Mouse (Mus musculus) spleen, postnatal 4 days (tissue): ENCODE results near the gene Gm14295.
"Not testable (repeated sequence)": the region's sequence is repeated elsewhere in the genome, so short reads cannot be mapped to it uniquely, and the experiment has no call there.

Experiments used
- DNase-seq, 2 experiments: peaks; one replicate each; pipeline ENCODE4 v3.0.0; 2022; ENCODE audit warnings: low spot score in 2 of 2

The Gm14295 gene

GRCm38 (mm10) chr2:176798312-176798711 is at the start of gene Gm14295:
TSS of gene Gm14295 (plus strand) at chr2:176798612.
- DNase-seq = not testable (repeated sequence)

- not testable (repeated sequence) for DNase-seq
Observed at GRCm38 (mm10) chr2:176798785-176799184, 373 bp downstream of the Gm14295 start.

GRCm38 (mm10) chr2:176830840-176831239 is 32.4 kb downstream of the Gm14295 start, which contains the start of gene Gm14408:
TSS of gene Gm14408 (plus strand) at chr2:176831140.
- DNase-seq = not testable (repeated sequence)
